Mouse (Mus musculus) megakaryocyte, adult 5-6 weeks (primary cell): ENCODE data around the gene Mnd1. TPM values are rescaled to one million over a fixed set of nuclear protein-coding genes. Genes with fewer than 3 reads are reported as not detected.
A peak's percentile ranks its signal among the peaks of the same experiment; 100 is the strongest.

ENCODE experiments used
- ATAC-seq: 2 replicates; pipeline ENCODE4 v1.8.0; 2016; ENCODE audit warnings: mild to moderate bottlenecking, inconsistent platforms; ENCODE audit not compliant: poor library complexity, severe bottlenecking
- total RNA-seq, 2 experiments: library from RNA; stranded (forward) in 1 of 2; stranded (reverse) in 1 of 2; fragments of 153-499, 151-499 nt in 1 of 2; fragments of 221-1000, 200-1000 nt in 1 of 2; gene quantifications; 2 replicates each; pipeline versions ENCODE4 v1.2.3 to v1.2.4; 2015 to 2017

Mnd1 gene
- total RNA-seq, 2 experiments from 2014 or later, result 5.8 to 7.4 TPM

DNA sequence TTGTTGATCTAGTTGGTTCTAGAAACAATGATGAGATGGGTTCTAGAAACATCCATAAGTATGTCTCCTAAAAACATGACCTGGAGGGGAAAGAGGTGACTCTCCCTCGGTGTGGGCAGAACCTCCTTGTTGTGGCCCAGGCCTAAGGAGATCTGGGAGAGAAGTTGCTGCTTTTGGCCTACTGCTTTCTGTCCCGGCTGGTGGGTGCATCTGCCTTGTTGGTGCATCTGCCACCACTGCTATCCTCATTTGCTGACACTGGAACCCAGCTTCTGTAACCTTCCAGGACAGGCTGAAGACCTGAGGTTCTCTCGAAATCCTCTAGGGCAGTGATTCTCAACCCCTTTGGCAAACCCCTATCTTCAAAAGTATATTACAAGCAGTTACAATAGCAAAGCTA is 9.8 kb upstream of the Mnd1 start:
- no peak for ATAC-seq

DNA sequence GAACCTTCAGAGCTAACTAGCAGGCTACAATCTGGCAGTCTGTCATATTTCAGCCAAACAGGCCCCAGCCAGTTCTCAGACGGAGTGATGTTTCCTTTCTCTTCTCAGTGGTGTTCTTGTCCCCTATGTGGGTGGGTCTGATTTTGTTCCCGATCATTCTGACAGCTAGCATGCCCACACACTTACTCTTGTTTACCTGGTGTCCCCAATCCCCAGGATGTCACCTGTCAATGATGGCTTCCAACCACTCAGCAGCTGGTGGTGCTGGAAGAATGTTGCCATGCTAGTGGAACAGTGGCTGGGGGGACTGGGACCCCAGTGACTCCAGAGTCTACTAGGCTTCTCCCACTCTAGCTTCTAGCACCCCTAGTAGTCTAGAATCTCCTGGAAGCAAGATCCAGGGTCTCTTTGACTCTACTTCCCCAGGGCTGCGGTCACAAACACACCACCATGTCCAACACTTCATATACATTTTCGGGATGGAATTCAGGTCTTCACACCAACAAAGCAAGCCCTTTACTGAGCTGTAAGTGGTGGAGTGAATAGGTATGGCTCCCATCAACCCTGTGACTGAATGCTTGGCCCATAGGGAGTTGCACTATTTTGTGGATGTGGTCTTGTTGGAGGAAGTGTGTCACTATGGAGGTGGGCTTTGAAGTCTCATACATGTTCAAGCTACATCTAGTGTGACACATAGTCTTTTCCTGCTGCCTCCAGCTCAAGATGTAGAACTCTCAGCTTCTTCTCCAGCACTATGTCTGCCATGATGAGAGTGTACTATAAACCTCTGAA is 2.2 kb upstream of the Mnd1 start:
- ATAC-seq, result no peak

DNA sequence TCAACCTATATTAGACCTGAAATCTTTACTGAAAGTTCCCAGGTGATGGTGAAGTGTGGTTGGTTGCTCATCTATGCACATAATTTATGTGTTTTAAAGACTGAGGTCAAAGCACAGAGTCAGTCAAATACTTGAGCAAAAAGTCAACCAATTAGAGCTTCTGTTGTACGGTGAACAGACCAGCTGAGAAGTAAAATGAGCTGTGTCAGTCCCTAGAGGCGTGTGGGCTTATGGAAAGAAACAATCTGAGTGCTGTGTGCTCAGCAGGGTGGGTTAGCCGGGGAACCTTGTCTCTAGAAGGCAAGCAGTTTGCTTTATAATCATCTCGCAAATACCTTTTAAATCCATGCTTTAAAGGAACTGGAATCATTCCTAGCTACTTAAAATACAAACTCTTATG is 1.4 kb upstream of the Mnd1 start:
- no peak for ATAC-seq

DNA sequence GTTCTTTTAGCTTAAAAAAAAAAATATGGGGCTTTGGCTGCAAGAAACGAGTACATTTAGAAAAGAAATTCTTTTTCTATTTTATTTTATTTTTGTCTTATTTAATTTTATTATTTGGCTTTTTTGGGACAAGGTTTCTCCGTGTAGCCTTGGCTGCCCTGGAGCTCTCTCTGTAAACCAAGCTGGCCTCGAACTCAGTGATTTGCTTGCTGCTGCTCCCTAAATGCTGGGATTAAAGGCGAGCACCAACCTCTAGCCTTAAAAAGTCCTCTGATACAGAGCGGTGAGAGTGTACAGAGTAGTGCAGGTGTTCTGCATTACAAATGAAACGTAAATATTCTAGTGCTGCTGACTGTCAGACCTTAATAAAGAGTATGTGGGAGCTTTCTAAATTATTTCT is 519 bp upstream of the Mnd1 start:
- no peak for ATAC-seq

DNA sequence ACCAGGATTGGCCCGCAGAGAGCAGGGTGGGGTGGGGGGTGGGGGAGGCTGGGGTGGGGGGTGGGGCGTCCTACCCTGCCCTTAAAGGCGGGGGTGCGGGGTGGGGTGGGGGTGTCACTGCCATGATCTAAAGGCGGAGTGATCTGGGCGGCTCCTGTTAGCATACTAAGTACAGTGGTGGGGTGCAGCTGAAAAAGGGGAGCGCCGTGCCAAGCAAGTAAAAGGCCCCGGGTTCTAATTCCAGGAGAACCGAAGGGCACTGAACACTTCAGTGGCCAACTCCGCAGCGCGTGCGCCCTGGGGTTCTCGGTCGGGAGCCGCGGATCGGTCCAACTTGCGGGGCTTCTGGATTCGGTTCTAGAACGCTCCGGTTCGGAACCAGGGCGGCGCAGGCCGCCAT is 440 bp downstream of the Mnd1 start:
- no peak for ATAC-seq

DNA sequence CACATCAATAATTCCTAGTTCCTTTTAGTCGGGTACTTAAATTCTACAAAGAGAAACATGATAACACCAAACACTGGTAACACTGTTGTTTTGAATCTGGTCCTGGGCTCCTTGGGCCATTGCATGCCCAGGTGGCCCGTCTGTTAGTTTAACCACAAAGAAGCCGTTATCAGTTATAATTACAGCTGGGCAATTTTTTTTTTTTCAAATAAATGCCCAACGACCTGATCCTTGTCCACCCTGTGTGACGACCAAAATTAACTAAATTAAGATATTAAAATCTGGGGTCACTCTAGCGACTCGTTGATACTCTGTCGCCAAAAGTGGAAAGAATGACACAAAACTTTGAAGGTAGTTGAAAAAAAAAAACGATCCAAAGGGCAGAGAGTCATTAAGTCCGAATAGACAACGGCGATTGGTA is 855 bp downstream of the Mnd1 start:
- no peak for ATAC-seq

DNA sequence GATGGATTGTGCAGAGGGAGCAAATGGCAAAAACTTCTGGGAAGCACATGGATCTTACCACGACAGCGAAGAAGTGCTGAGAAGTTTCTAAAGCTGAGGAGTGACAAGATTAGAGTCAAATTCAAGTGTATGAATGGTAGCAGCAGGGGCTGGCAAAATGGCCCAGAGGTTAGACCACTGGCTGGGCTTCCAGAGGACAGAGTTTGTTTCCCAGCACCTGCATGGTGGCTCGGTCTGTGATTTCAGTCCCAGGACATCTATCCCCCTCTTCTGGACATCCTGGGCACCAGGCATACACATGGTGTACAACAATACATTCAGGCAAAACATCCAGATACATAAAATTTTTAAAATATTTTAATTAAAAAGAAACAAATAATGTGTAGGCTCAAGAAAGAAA is 5.8 kb downstream of the Mnd1 start:
- no peak for ATAC-seq

DNA sequence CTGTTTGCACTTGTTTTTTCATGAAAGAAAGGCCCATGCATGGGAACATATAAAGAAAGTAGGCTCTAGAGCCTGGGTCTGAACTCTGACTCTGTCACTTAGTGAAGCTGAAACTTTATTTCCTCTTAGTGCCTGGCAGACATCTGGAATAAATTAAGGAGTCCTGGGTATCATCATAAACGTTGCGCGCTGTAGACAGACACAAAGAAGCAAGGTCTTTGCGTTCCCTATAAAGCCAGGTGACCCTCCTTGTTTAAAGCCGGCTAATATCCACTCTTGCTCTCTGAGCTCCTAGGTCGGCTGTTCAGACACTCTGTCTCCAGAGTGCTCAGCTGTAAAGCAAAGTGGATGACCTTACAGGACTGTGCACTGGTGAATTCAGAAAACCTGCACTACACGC is 14.6 kb downstream of the Mnd1 start:
- ATAC-seq, result no peak

DNA sequence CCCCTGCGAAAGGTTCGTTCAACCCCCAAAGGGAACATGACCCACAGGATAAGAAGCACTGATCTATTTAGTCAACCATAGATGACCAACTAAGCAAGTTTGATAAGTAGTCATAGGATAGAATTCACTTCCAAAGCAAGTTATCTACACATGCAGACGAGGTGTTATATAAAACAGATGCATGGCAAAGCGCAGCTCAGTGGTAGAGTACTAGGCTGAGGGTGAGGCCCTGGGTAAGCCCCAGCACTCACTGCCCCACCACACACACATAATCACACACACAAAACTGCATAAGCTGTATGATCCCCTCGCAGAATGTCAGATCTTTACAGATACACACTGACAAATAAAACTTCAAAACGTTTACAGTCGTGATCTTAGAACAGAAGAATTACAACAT is 19.1 kb downstream of the Mnd1 start:
- ATAC-seq, result no peak

DNA sequence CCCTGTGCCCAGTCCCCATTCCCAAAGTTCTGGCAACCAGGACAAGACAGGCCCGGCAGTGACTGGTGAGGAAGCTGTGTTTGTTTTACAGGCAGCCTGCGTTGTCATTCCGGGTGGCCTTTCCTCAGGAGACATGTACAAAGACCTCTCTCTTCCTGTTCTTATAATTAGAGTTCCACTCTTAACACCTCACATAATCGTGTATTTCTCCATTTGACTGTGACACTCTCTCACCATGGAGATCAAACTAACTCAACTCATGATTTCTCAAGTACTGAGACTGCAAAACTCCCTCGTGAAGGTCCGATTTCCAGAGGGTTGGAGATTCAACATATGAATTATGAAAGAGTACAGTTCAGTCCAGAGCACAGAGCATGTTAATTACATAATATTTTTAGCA is 19.7 kb downstream of the Mnd1 start:
- ATAC-seq, result no peak

DNA sequence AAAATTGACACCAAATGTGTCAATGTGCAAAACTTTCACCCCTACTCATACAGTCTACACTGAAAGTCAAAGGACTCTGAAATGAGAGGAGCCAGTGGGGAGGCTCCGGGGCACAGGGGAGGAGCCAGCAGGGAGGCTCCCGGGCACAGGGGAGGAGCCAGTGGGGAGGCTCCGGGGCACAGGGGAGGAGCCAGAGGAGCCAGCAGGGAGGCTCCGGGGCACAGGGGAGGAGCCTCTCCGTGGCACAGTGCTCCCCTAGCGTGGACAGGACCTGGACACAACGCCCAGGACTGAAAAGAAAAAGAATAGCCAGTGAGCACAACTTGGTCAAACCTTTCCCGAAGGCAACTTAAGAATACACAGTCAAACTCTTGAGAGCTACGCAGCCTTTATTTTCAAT is 20.2 kb downstream of the Mnd1 start:
- peak; percentile 100 for ATAC-seq

DNA sequence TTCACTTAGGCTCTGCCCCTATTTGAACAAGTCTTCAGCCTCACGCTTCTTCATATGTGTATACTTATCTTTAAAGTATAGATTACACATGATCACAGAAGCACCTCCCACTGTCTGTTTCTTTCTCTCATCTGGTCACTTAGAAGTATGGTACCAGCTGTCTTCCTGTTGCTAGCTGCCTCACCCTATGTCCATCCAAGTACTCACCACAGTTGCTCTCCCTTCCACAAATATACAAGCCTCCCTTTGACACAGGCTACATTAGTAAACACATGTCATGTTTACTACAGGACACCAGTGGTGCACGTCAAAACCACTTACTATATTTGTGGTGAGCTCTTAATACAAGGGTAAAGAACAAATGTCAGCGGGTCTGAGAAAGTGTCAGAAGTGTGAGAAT is 24.2 kb downstream of the Mnd1 start:
- no peak for ATAC-seq

DNA sequence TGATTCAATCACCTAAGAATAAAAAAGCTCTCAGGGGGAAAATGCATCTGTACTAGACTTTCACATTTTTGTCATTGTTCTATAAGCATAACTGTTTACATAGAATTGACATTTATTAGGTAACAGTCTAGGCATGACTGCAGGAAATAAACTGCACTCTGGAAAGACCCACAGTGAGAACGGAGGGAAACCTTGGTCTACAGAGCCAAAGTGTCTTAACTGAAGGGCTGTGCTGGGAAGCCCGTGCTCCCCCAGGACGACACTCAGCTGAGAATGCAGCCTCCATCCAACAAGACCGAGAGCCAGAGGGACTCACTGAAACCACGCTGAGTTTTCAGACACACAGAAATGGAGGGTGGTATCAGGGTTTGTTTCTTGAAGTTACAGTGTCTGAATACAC is 24.8 kb downstream of the Mnd1 start:
- ATAC-seq, result no peak

DNA sequence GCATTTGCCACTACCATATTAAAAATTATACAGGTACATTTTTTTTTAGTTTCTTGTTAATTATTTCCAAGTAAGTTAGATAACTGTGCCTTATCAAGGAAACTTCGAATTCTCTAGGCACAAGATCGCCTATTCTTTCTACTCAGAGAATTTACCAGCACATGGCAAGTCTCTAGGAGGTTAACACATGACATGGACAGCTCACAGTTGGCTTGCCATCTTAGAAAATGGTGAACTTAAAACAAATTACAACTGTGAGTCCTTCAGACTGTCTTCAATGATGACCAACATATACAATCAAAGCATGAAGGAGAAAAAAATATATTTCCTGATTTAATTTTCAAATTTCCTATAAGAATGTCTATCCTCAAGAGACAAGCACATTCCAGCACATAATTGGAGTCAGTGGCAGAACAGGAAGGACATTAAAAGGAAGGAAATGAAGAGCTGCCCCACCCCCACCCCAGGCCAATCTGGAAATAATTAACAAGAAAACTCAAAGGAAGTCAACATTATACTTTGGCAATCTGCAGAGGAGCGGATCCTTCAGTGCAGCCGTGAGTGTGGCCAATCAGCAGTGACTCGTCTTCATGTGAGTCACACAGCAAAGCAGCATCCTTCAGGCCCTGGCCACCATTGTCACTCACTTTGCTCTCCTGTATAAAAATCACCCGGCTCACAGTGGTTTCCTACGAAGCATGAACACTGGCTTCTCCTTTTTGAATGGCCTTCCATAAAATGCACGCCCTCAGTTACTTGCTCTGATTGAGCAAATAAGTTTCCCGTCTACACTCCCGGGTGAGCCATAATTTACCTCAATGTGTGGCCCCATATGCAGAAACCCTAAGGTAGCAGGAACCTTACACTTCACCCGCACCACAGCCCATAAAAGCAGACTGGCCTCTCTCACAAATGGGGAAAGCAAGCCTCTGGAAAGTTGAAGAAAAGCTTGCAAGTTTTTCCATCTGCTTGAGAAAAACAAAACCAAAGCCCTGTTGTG is 26.4 kb downstream of the Mnd1 start:
- ATAC-seq, result peak; percentile 57

DNA sequence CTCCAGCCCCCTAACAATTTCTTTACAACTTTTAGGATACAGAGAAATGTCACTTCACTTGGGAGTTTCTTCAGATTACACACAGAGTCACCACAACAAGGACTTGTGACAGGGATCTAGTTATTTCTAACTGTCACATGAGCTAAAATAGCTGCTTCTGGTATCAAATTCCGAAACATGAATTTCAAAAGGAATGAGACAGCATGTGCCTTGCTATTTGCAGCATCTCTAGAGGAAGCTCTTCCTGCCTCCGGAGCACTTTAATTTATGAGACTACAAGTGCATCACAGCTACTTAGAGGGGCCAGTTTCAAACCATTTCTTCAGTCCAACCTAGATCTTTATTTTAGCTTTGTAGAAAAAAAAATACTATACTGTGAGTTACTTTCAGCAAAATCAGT is 28.2 kb downstream of the Mnd1 start:
- no peak for ATAC-seq

DNA sequence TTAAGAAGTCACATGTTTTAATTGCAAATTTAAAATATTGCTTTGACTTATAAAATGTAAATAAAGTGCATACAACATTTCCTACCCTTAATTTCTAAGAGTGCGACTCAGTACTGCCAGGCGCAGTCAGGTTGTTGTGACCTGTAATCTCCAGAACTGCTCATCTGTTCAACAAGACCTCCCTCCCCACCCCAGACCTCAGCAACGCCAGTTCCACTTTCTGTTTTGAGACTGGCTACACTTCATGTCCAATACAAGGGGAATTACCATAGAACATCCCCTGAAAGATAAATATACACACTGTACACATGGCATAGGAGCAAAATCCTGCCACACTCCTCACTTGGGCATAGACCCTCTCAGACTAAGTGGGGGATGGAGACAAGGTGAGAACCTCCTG is 28.9 kb downstream of the Mnd1 start:
- ATAC-seq, result no peak

DNA sequence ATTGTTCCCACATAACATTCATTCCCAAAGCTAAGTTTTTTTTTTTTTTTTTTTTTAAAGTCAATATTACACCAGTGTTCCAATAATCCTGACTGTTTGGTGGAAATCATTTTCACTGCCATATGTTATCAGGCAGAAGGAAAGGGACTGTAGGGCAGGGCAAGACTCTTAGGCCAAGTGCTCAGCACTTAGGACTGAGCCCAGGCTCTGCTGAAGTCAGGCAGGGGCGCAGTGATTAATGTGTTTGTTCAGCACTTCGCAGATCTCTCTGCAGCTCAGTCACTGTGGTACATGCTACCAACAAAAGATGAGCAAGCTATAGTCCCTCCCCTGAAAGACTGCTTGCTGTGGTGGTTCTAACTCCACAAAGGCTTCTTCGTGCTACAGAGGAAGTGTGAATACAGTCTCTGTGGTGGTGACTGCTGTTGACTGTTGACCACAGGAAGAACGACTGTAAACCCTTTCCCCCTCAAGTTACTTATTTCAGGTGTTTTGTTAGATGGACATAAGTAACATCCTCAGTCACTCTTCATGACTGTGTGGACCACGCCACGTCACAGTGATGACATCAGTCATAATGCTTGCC is 29.8 kb downstream of the Mnd1 start:
- peak; percentile 73 for ATAC-seq

DNA sequence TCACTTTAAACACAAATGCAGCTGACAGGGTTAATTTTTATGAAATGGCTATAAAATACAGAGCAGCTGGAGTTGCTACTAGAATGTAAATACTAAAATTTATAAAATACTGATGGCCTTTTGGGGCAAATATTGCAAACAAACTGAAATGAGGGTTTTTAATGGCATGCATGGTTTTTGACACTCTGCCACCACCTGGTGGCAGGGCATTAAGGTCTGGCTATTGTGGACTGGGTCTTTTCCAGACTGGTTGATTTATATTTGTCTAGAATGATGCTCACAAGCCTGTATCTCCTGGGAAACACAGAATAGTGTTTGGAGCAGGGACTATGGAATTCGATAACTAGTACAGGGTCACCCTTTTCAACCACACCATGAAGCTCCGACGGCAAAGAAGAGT is 32.1 kb downstream of the Mnd1 start:
- ATAC-seq, result peak; percentile 62

DNA sequence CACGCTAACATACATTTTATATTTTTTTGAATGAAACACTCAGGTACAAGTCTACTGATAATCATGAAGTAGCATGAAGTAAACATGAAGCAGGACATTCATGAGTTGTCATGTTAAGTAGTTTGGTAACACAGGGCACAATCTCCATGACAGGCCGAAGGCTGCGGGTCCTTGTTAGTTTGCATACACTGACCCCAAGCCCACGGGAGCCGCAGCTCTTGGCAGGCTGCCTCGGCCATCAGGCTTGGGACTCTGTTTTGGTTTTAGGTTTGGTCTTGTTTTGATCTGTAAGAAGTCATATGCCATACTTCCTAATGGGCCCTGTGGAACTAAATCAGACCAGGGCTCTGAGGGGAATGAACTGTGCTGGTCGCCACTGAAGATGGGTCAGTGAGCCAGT is 36.9 kb downstream of the Mnd1 start:
- no peak for ATAC-seq

DNA sequence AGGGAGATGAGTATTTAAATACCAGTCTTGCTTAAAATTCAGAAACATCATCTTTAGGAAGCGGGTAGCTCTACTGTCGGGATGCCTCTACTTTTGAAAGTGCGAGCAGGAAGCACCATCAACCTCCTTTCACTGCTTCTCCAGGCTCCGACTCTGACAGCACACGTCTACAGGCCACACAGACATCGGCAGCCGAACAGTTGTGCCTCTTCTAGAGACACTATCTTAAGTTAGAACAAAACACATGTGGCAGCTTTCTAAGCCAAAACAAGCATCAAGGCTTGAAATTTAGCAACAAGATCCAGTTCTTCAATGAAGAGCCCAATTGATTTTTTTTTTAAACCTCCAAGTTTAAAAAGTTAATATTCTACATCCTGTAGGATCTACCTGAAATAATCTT is 37.4 kb downstream of the Mnd1 start:
- ATAC-seq, result no peak

DNA sequence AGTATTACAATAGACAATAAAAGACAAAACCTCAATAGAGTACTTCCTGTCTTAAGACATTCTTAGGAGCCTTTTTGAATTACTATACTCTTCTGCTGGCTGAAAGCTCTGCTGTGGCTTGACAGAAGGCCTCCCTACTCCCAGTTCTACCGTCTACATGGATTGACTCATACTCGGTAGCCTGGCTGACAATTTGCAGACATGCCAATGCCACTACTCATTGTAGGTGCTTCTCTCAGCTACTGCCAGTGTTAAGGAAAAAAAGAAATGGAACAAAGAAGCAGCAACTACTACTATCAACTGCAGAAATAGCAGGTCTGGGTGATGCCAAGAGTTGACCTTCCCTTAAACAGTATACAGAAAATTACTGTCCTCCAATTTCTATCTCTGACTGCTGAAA is 47.0 kb downstream of the Mnd1 start:
- ATAC-seq, result no peak

DNA sequence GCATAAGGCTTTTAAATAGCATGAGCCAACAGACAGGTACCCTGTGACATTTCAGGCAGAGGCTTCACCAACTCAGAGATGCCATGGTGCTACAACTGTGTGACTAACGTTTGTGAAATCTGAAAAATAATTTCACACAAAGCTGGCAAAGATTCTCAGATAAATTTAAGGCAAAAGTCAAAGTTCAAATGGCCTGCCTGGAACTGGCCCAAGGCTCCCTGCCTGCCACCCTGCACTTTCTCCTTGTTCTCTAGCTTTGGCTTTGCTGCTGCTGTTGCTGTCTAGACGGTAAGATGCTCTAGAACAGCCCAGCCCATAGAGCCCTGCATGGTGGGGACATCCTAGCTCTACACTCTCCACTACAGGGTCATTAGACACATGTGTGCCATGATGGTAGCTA is 49.5 kb downstream of the Mnd1 start:
- ATAC-seq, result no peak
